Comparison of ENCODE assay signal across 26 mouse cellular contexts in genomic region chr11:27258521-27258920, GRCm38 (mm10).
"Had no signal": no experiment of that assay in that cellular context is flagged by ENCODE, and none has a peak within 500 bp of the region (broad histone marks: within the 10 kb centered on the region; RNA-seq: fewer than 3 reads in every experiment).

No protein-coding gene starts in this region.

- H3K4me3 ChIP-seq: heart, adult 2 months; heart, embryonic 13.5 days; heart, embryonic 15.5 days; hindbrain, embryonic 13.5 days; hindbrain, embryonic 15.5 days; kidney, embryonic 15.5 days; layer of hippocampus, adult 2 months; left cerebral cortex, adult 2 months; limb, embryonic 13.5 days; limb, embryonic 15.5 days; liver, embryonic 12.5 days had no signal

- H3K9me3 ChIP-seq: heart, embryonic 13.5 days; heart, embryonic 15.5 days; hindbrain, embryonic 13.5 days; hindbrain, embryonic 15.5 days; kidney, embryonic 15.5 days; limb, embryonic 13.5 days; limb, embryonic 15.5 days; liver, embryonic 12.5 days had no signal

- H3K27ac ChIP-seq: heart, adult 2 months; heart, embryonic 13.5 days; heart, embryonic 15.5 days; hindbrain, embryonic 13.5 days; hindbrain, embryonic 15.5 days; hindbrain, postnatal 0 days; kidney, embryonic 15.5 days; layer of hippocampus, adult 2 months; left cerebral cortex, adult 2 months; limb, embryonic 13.5 days; limb, embryonic 15.5 days; liver, embryonic 12.5 days; liver, embryonic 14.5 days had no signal

- H3K4me2 ChIP-seq: heart, embryonic 11.5 days; heart, embryonic 13.5 days; heart, embryonic 15.5 days; hindbrain, embryonic 13.5 days; hindbrain, embryonic 15.5 days; kidney, embryonic 15.5 days; limb, embryonic 13.5 days; limb, embryonic 15.5 days; liver, embryonic 12.5 days had no signal

- DNase-seq: gastrocnemius, postnatal 14 days; gastrocnemius, postnatal 36 days; heart, adult 11 months; heart, adult 2 months; heart, postnatal 14 days; heart, postnatal 36 days; kidney, adult 11 months; kidney, adult 2 months; kidney, adult 9 months; kidney, postnatal 10 days; kidney, postnatal 25 days; kidney, postnatal 4 days had no signal

- H3K36me3 ChIP-seq: heart, embryonic 13.5 days; heart, embryonic 15.5 days; hindbrain, embryonic 13.5 days; hindbrain, embryonic 15.5 days; kidney, embryonic 15.5 days; limb, embryonic 13.5 days; limb, embryonic 15.5 days; liver, embryonic 12.5 days had no signal

- H3K4me1 ChIP-seq: heart, embryonic 13.5 days; heart, embryonic 15.5 days; hindbrain, embryonic 13.5 days; hindbrain, embryonic 15.5 days; kidney, embryonic 15.5 days; limb, embryonic 13.5 days; limb, embryonic 15.5 days; liver, embryonic 12.5 days had no signal

- H3K27me3 ChIP-seq: heart, embryonic 13.5 days; heart, embryonic 15.5 days; hindbrain, embryonic 13.5 days; hindbrain, embryonic 15.5 days; kidney, embryonic 15.5 days; limb, embryonic 13.5 days; limb, embryonic 15.5 days; liver, embryonic 12.5 days had no signal

- H3K9ac ChIP-seq: heart, embryonic 13.5 days; heart, embryonic 15.5 days; hindbrain, embryonic 13.5 days; hindbrain, embryonic 15.5 days; kidney, embryonic 15.5 days; limb, embryonic 13.5 days; limb, embryonic 15.5 days; liver, embryonic 12.5 days; liver, embryonic 14.5 days had no signal

- ATAC-seq: hindbrain, postnatal 0 days; intestine, embryonic 16.5 days; liver, embryonic 12.5 days had no signal
